Mouse (Mus musculus) kidney, adult 11 months (tissue): ENCODE measurements around the gene Limd2.
A peak's percentile ranks its signal among the peaks of the same experiment; 100 is the strongest.
"Not testable (repeated sequence)": the region's sequence is repeated elsewhere in the genome, so short reads cannot be mapped to it uniquely, and the experiment has no call there.

Experiments
- DNase-seq: peaks from one replicate; pipeline ENCODE4 v3.0.0; 2022

Limd2 gene

DNA sequence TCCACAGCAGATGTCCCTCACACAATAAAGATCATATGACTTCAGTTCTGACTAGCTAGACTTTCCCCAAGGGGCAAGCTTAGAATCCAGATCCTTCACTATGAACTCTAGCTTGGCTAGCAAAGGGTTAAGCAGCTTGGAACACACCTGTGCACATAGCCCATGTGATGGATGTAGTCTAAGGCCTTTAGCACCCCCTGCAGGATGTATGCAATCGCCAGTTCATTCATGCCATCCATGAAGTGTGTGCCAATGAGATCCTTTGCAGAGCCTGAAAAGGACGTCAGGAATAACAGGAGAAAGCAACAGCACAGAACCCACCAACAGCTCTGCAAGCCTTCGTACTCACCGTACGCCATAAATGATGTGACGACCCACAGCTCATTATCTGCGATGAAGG is 10.1 kb upstream of the Limd2 start:
- no peak for DNase-seq

DNA sequence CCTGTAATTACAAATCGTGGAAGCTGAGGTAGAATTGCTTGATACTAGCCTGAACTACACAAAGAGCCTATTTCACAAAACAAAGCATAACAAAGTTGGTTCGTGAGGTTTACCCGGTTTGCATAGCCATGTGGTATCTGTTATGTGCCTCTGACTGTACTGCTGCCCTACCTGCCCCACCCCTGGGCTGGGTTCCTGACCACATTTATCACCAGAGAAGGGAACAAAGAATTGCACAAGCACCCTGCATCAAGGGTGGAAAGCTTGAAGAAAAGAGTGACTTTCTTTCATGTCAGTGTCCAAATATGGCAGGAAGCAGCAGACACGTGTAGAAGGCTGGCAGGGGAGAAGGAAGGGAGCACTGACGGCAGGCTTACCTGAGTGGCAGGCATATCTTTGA is 6.8 kb upstream of the Limd2 start:
- no peak for DNase-seq

DNA sequence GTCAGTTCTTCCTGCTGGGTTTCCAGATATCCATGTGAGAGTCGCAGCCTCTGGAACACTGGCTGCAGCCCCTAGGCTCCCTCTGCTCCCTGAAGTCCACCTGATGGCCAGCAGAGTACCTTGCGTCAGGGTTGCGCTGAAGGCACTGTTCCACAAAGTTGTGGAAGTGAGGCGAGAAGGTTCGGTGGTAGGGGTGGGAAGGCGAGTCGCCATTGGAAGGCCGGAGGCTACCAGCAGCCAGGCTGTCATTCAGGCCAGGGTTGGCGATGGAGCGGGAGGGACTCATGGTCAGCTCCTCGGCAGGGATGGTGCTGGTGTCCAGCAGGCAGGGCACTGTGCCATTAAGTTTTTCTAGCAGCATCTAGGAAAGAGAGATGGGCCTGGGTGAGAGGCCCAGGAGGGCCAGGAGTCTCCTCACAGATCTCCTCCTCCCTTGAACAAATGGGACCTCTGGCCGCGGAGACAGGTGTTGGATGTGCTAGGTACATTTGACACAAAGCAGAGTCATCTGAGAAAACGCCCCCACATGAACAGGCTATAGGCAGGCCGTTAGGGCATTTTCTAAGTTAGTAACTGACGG is 4.0 kb upstream of the Limd2 start:
- DNase-seq: no peak

DNA sequence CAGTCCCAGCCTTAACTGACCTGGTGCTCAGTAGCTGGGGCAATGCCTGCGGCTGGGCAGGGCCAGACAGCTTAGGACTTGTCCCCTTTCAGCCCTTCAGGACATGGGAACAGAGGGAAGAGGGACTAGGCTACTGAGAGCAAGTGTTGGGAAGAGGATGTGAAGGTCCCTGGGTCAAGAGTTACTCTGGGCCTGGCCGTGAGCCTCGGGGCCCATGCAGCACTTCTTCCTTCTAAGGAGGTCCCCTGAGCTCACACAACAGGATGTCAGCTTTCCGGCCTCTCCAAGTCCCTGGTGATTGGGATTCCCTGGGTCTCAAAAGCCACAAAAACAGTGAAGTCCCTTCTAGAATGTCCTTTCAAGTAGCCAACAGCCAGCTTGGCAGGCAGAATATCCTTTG is 2.9 kb upstream of the Limd2 start:
- peak; percentile 45 for DNase-seq

DNA sequence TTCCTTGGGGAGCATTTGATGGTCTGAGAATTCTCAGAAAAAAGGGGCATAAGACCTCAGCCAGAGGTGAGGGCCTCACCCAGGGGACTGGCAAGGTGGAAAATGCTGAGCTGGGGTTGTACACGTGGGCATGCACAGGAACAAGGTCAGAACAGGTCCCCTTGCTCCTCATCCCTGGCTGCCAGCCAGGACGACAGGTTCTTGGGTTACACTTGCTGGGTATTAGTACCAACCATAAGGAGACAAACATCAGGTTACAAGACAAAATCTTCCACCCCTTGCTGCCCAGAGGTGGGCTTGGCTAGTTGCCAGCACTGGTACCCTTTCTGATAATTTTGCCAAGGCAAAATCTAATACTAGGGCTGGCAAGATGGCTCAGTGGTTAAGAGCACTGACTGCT is 1.6 kb upstream of the Limd2 start:
- DNase-seq: no peak

DNA sequence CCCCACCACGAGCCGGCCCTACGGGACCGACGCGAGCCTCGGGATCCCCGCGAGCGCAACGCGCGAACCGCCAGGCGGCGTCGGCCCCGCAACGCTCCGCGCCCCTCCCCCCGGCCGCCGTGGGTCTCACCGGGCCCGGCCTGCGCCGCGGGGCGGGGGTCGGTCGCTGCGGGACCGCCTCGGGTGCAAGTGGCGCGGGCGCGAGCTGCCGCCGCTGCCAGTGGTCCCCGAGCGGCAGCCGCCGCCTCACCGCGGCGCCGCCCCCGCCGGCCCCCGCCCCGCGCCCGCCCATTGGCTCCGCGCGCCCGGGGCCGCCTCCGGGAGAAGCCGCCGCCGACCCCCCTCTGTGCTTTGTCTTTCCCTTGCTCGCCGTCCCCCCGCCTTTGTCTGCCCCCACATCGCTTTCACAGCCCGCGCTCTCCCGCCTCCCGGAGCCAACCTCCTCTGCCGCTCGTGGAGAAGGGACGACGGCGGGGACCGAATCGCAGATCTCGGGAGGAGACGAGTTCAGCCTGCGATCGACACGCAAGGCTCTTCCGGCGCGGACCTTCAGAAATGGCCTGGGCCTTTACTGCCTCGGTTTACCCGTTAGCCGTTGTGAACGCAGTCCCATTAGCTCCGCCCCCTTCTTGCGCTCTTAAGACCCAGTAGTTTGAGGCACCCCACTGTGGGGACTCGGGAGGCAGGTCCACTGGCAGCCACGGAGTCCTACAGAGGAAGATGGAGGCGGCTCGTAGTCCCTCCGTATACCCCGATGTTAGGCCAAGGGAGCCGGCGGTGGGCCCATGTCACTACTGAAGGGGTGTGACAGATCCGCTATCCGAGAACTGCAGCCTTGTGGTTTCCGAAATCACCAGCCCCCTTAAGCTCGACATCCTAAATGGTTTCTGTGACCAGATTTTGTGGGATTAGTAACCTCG is 479 bp downstream of the Limd2 start:
- peak; percentile 49 for DNase-seq

DNA sequence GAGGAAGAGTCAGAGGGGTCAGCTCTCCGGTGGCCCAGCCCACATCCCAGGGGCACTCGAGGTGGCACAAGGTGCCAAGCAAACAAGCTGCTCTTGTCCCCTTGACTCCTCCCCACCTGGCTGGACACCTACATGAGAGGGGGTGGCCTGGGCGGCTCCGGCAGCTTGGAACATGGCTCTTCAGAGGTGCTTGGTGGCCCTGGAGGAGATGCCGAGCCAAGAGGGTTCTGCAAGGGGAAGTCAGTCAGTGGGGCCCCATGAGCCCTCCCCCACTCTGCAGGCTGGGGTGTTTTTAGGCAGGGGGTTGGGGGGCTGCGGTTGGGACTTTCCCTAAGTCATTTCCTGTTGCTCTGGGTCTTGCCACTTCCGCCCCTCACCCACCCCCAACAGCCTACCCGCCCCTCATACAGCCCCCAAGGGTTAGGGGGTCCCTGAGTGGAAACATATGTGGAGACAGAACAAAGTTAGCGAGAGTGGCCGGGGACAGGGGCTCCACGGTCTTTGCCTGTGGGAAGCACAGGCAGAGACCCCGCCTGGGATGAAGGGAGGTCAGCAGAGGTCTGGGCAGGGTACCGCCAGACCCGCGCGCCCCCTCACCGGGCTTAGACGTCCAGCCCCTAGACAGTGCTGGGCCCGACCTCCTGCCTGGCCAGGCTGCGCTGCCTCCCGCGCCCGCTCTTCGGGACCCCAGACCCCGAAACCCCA is 1.3 kb downstream of the Limd2 start:
- DNase-seq: peak; percentile 51

DNA sequence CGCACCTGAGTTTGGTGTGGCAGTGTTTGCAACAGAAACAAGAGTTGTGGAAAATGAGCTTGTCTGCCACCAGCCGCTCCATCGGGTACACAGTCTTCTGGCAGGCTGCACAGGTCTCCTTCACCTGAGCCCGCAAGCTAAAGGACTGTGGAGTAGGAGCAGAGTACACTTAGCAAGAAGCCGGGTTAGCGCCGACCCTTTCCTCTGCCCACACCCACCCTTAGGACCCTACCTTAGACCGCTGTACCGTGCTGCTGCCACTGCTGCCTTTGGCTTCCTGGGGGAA is 1.8 kb downstream of the Limd2 start:
- DNase-seq: no peak

DNA sequence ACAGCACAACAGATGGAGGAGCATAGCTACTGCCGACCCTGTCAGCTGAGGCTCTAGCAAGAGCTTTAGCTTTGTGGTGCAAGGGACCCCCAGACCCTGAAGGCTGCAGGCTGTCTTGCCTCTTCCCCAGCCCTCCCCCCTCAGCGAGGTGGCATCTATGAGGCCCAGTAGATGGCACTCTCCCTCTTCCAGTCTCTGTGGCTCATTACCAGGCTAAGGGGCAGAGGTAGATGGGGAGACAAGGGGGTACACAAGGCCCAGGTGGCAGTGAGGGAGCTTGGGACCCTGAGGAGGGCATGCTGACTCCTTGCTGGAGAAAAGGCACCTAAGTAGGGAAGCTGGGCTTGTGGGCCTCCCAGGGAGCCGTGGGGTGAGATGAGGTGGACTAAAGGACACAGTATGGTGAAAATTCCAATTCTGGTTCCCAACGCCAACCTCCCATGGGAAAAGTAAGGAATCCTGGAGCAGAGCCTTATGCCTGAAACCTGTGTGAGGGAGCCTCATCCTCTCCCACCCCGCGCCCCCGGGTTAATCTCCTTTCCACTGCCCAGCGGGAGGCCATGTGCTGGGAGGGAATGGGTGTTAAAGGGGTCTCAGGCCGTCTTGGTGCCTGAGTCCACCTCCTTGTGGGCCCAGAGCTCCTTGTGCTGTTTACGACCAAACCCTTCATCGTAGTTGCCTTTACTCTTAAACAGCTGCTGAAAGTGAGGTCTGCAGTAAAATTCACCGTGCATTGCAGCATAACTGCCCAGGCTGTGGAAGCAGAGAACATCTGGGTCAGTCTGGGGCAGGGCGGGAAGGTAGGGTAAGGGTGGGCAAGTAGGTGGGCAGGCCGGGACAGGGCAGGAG is 2.4 kb downstream of the Limd2 start:
- no peak for DNase-seq

DNA sequence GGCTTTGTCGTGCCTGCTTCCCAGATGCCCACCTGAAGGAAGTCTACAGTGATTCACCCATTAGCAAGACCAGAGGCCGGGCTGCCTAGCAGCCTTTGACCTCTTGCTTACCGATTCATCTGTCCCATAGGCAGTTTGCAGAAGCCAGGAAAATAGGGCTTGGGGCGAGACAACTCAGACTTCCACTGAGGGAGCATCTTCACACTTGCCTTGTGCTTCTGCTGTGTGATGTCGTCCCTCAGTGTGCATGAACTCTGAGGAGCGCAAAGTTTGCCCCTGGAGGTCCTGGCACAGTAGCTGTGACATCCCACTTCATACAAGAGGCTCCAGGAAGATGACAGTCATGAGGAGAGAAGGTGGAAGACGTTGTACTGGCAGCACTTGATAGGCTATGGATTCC is 3.5 kb downstream of the Limd2 start:
- DNase-seq: no peak

DNA sequence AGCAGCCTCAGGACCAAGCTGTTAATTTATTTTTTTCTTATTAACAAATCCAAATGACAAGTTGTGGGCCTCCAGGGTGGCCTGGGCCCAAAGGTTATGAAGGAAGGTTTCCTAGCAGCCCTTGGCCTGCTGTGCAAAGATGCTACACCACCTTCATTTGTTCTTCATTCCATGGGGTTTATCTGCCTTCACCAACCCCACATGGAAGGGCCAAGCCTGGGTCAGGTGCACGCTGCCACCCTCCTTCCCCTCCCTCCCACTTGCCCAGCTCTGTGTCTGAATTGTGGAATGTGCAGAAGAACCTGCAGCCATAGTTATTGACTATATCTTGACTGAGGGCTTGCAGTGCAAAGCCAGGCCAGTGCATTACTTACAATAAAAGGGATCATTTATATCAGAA is 4.4 kb downstream of the Limd2 start:
- no peak for DNase-seq

DNA sequence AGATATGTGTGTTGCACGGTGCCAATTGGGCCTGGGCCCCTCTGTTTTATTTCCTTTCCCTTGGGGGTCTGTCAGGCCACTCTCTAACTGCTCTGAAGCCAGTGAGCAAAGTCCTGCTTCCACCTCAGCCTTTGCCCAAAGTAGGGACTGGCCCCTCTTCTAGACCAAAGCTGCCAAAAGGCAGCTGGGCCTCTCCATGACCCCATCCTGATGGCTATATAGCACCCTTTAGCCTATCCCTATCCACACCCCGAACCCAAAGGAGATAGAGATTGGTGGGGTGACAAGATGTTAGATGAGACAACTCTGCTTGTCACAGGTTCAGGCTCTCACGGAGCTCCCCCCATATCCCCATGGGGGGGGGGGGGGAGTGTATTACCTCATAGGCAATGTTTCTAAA is 4.9 kb downstream of the Limd2 start:
- no peak for DNase-seq

DNA sequence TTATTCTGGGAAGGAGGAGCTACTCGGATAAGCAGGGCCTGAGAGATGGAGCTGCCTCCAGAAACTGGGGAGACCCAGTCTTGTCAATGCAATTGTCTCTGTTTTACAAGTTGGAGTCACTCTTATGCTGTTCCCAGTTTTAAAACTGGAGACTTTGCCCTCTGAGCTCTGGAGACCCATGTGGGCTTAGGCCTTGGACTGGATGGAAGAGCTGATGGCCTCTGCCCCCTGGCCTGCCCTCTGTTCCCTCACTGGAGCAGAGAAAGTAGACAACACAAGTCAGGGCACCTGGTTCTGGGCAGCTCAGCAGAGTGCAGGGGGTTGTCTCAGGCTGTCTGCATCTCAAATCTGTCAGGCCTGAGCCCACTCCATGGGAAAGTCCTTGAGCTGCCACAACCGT is 5.9 kb downstream of the Limd2 start:
- peak; percentile 50 for DNase-seq

DNA sequence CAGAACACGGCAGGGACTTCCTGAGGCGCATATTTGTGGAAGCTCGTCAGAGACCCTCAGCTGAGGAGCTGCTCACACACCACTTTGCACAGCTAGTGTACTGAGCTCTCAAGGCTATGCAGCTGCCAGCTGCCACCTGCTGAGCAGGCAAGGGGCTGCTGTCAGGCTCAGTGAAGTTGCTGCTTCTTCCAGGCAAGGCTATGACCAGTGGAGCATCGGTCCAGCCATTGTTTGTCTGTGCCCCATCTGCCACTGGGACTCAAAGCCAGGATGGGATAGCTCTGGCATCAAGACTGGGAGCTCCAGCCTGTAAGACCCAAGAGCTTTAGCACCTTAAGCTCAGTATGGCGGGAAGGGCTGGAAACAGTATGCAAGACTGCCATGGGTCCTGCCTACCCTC is 6.6 kb downstream of the Limd2 start:
- no peak for DNase-seq

DNA sequence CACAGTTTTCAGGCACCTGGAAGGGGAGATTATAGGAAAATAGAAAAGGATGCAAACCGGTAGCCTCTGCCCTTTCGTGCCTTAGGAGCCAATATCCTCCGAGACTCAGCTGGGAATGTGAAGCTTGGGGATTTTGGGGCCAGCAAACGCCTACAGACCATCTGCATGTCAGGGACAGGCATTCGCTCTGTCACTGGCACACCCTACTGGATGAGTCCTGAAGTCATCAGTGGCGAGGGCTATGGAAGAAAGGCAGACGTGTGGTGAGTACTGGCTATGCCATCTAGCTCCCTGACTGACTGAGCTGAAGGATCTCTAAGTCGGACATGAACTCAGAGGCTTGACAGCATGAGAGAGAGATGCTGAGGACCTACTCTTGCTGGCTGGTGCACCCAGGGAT is 8.5 kb downstream of the Limd2 start:
- no peak for DNase-seq

DNA sequence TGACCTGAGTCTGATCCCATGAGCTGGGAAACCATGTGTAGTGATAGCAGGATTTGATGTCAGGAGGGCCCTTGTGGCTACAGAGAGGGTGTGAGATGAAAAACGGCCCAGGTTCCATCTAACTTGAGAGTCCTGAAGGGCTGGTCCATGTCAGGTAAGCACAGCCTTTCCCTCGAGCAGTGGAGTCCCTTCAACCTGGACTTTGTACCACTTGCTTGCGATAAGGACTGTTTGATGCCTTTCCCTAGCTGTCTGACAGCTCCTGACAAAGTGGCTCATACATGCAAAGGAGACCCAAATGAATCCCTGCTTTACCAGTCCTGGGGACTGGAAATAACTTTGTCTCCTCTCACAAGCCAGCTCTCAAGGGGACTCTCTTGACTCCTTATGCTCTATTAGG is 9.4 kb downstream of the Limd2 start:
- DNase-seq: no peak

DNA sequence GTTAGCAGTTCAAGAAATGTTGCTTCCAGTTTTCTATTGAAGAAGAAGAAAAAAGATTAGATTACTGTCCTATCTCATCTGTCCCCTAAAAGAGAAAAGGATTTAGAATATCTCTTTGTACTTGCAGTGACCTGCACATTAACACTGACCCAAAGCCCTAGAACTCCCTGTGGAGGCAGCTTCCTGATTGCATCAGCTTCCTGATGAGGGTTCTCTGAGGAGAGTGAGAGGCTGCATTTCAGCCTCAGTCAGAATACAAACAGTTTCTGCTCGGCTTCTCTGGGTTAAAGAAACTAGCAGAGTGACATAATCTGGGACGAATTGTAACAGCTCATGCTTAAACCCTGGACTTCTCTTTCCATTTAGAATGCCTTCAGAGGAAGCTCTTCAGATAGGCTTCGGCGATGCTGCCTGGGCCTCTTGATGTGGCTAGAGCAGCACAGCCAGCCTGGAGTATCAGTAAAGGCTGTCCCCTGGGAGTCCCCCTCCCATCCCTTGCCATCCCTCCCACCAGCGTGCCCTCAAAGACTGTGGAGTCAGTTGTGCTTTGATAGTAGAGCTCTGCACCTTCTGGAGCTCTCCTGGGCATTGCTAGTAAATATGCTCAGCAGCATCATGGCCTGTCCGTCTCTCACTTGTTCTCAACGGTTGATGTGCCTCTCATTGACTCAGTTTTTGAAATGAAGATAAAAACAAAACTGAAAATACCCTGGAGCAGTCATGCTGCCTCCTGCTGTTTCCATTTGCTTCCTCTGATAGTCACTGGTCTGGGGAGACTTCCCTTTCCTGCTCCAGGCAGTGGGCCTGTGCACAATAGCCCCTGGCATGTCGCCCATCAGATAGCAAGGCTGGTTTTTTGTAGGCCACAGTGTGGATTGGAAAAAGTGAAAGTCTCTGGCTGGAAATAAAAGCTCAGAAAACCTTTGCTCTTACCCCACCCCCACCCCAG is 25.8 kb downstream of the Limd2 start:
- DNase-seq: peak; percentile 78

DNA sequence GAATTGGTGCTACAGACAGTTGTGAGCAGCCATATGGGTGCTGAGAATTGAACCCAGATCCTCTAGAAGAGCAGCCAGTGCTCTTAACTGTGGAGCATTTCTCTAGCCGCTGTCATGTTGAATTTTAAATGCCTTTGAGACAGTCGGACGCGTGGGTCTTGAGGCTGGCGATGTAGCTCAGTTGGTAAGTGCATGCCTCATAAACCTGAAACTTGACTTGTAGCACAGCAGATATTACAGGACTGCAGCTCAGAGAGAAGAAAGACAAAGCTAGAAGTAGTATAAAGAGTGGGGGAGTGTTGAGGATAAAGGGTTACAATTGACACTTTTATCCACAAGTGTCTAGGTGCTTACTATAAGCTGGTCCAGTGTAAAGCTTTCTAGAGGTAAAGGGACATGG is 28.1 kb downstream of the Limd2 start:
- no peak for DNase-seq

DNA sequence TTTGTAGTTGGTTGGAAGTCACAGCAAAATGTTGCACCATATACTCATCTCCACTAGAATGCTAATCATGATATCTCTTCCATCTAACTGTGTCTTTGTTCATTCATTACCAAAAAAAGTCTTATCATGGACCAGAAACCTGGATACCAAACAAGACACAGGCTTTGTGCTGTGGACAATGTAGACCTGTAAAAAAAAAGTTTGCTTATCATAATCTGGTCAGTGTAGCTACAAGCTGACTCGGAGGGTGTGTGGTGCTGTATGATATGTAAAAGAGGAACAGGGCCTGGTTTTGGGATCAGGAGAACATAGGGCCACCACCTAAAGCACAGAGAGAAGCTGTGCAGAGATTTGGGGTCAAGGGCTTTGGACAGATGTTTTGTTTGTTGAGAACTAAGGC is 31.2 kb downstream of the Limd2 start:
- DNase-seq: no peak

DNA sequence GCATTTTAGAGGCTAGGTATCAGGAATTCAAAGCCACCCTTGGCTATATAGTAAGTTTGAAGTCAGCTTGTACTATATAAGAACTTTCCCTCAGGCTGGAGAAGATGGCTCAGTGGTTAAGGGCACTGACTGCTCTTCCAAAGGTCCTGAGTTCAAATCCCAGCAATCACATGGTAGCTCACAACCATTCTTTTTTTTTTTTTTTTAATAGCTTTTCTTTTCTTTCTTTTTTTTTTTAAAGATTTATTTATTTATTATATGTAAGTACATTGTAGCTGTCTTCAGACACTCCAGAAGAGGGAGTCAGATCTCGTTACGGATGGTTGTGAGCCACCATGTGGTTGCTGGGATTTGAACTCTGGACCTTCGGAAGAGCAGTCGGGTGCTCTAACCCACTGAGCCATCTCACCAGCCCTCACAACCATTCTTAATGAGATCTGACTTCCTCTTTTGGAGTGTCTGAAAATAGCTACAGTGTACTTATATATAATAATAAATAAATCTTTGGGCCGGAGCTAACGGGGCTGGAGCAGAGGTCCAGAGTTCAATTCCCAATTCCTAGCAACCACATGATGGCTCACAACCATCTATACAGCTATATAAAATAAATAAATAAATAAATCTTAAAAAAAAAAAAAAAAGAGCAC is 33.8 kb downstream of the Limd2 start:
- not testable (repeated sequence) for DNase-seq

DNA sequence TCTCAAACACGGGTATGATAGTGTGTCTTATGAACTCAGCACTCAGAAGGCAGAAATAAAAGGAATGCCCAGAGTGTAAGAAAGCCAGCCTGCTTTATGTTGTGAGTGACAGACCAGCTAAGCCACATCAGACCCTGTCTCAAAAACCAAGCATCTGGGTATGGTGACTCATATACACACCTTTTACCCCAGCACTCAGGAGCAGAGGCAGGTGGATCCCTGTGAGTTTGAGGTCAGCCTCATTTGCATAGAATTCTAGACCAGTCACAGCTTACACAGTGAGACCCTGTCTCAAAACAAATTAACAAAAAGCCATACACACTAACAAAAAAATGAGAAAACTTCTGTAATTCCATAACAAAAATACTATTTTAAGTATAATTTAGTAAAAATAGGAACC is 34.8 kb downstream of the Limd2 start:
- no peak for DNase-seq

DNA sequence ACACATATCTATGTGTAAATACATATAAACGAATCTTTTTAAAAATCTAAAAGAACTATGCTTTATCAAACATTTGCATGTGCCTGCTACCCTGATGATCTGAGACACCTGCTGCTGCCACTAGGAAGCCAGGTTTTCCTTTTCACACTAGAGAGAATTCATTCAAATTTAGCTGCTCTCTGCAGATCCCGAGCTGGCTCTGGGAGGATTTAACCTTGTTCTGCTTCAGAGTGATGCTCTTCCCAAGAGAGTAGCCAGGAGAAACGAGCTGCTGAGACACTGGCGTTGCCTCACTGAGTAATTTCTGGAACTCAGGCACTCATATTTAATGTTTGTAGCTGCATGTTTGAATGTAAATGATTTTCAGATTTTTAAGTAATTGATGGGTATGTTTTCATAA is 35.9 kb downstream of the Limd2 start:
- no peak for DNase-seq
